Mouse (Mus musculus) left cerebral cortex, postnatal 14 days (tissue): ENCODE measurements around the gene H2-Q10. TPM values are rescaled to one million over a fixed set of nuclear protein-coding genes. Genes with fewer than 3 reads are reported as not detected.
"Not testable (repeated sequence)": the region's sequence is repeated elsewhere in the genome, so short reads cannot be mapped to it uniquely, and the experiment has no call there.

ENCODE experiments used
- DNase-seq, 2 experiments: peaks; one replicate each; pipeline ENCODE4 v3.0.0; 2021 to 2022; ENCODE audit warnings: low spot score in 2 of 2, mixed read lengths in 1 of 2
- intact Hi-C: fragments of 180-260 bp; cut with DNase I; formaldehyde crosslinking; loops from one replicate; pipeline ENCODE4 v1.15.1; 2025
- long read RNA-seq, 2 experiments: library from polyadenylated mRNA; stranded (forward); transcript quantifications; one replicate each; pipeline ENCODE4 v2.0.0; 2021
- total RNA-seq, 2 experiments: library from RNA; stranded (reverse); gene quantifications; 2 replicates each; pipeline ENCODE4 v1.2.3; 2021

H2-Q10 gene
- total RNA-seq: under 1 TPM; 0.13 to 0.27 TPM
- long read RNA-seq, experiment 1: 0 reads
- long read RNA-seq, experiment 2: 0 reads

- intact Hi-C loops: no loop called here
- DNase-seq: no peak
Observed at GRCm38 (mm10) chr17:35469842-35470751, at the start of gene H2-Q10. TSS of gene H2-Q10 (plus strand) at chr17:35470089.

GRCm38 (mm10) chr17:35420206-35420810 lies 49.6 kb upstream of the H2-Q10 start:
- DNase-seq, intact Hi-C loops: not testable (repeated sequence)

- intact Hi-C loops, DNase-seq: not testable (repeated sequence)
Observed at GRCm38 (mm10) chr17:35421331-35421730, 48.6 kb upstream of the H2-Q10 start.

- intact Hi-C loops, DNase-seq: not testable (repeated sequence)
Observed at GRCm38 (mm10) chr17:35422360-35422759, 47.5 kb upstream of the H2-Q10 start.

- DNase-seq, intact Hi-C loops: not testable (repeated sequence)
Observed at GRCm38 (mm10) chr17:35423131-35423810, 46.6 kb upstream of the H2-Q10 start.

GRCm38 (mm10) chr17:35424106-35424505 lies 45.8 kb upstream of the H2-Q10 start:
- intact Hi-C loops, DNase-seq: not testable (repeated sequence)

- DNase-seq: peak in 1 of 2 experiments; percentile 19
- intact Hi-C loops: not testable (repeated sequence)
Observed at GRCm38 (mm10) chr17:35424624-35425416, 45.1 kb upstream of the H2-Q10 start, which contains the start of gene H2-Q6. TSS of gene H2-Q6 (plus strand) at chr17:35424850.

- DNase-seq: not testable (repeated sequence)
Observed at GRCm38 (mm10) chr17:35425474-35425873, 44.4 kb upstream of the H2-Q10 start.

GRCm38 (mm10) chr17:35428883-35429282 lies 41.0 kb upstream of the H2-Q10 start:
- intact Hi-C loops, DNase-seq: not testable (repeated sequence)

More at GRCm38 (mm10) chr17:35425474-35425873, 44.4 kb upstream of the H2-Q10 start:
- intact Hi-C loops: not testable (repeated sequence)

GRCm38 (mm10) chr17:35430671-35431070 lies 39.2 kb upstream of the H2-Q10 start:
- DNase-seq, intact Hi-C loops: not testable (repeated sequence)

- DNase-seq, intact Hi-C loops: not testable (repeated sequence)
Observed at GRCm38 (mm10) chr17:35432167-35432566, 37.7 kb upstream of the H2-Q10 start.

GRCm38 (mm10) chr17:35434836-35435235 lies 35.1 kb upstream of the H2-Q10 start:
- intact Hi-C loops, DNase-seq: not testable (repeated sequence)

- DNase-seq, intact Hi-C loops: not testable (repeated sequence)
Observed at GRCm38 (mm10) chr17:35435577-35435976, 34.3 kb upstream of the H2-Q10 start.

- DNase-seq: not testable (repeated sequence)
Observed at GRCm38 (mm10) chr17:35437386-35437936, 32.4 kb upstream of the H2-Q10 start.

GRCm38 (mm10) chr17:35438395-35438794 lies 31.5 kb upstream of the H2-Q10 start:
- not testable (repeated sequence) for DNase-seq

More at GRCm38 (mm10) chr17:35437386-35437936, 32.4 kb upstream of the H2-Q10 start:
- intact Hi-C loops: not testable (repeated sequence)

GRCm38 (mm10) chr17:35438885-35439284 lies 31.0 kb upstream of the H2-Q10 start, which contains the start of gene H2-Q7:
TSS of gene H2-Q7 (plus strand) at chr17:35439155.
- intact Hi-C loops: not testable (repeated sequence)
- peak; percentile 62 to 65 for DNase-seq

More at GRCm38 (mm10) chr17:35438395-35438794, 31.5 kb upstream of the H2-Q10 start:
- intact Hi-C loops: not testable (repeated sequence)

- intact Hi-C loops, DNase-seq: not testable (repeated sequence)
Observed at GRCm38 (mm10) chr17:35439295-35439747, 30.6 kb upstream of the H2-Q10 start.
